Mouse (Mus musculus) myocyte (in vitro differentiated cells): ENCODE measurements around the gene Cnp. TPM values are rescaled to one million over a fixed set of nuclear protein-coding genes. Genes with fewer than 3 reads are reported as not detected.

Source experiments
- H3K27me3 ChIP-seq: one replicate; pipeline ENCODE4 v1.6.1; 2011; ENCODE audit not compliant: control insufficient read depth, insufficient read depth, insufficient read length
- H3K36me3 ChIP-seq: one replicate; pipeline ENCODE4 v1.6.1; 2011; ENCODE audit not compliant: control insufficient read depth, insufficient read depth
- H3K4me2 ChIP-seq: one replicate; pipeline ENCODE4 v1.6.1; 2011; ENCODE audit warnings: low read depth, control low read depth
- H3K4me3 ChIP-seq: one replicate; pipeline ENCODE4 v1.5.1; 2011; ENCODE audit warnings: mild to moderate bottlenecking, control low read depth, moderate library complexity
- H3K79me2 ChIP-seq: one replicate; pipeline ENCODE4 v1.6.1; 2011; ENCODE audit not compliant: control insufficient read depth, insufficient read depth
- H3ac ChIP-seq: one replicate; pipeline ENCODE4 v1.6.1; 2011; ENCODE audit not compliant: control insufficient read depth, insufficient read length
- CEBPB ChIP-seq: IDR thresholded peaks from 2 replicates; pipeline ENCODE4 v1.6.1; 2011; ENCODE audit warnings: mild to moderate bottlenecking, moderate library complexity; ENCODE audit not compliant: poor library complexity, insufficient read depth, severe bottlenecking
- E2F4 ChIP-seq: IDR thresholded peaks from one replicate; pipeline ENCODE4 v1.6.1; 2011; ENCODE audit warnings: mild to moderate bottlenecking, control low read depth, moderate library complexity; ENCODE audit not compliant: insufficient read depth
- MAX ChIP-seq: IDR thresholded peaks from one replicate; pipeline ENCODE4 v1.6.1; 2011; ENCODE audit warnings: low read depth, mild to moderate bottlenecking, control low read depth
- MYOD1 ChIP-seq, 3 experiments: IDR thresholded peaks; one replicate each; pipeline ENCODE4 v1.6.1; 2011; ENCODE audit warnings: control low read depth in 2 of 3, low read depth in 2 of 3, mild to moderate bottlenecking in 2 of 3, moderate library complexity in 1 of 3; ENCODE audit not compliant: insufficient read length in 2 of 3, control insufficient read depth in 1 of 3
- MYOG ChIP-seq, 3 experiments: IDR thresholded peaks; one replicate each; pipeline ENCODE4 v1.6.1; 2011; ENCODE audit warnings: control low read depth in 2 of 3, low read depth in 2 of 3, mild to moderate bottlenecking in 2 of 3; ENCODE audit not compliant: insufficient read length in 2 of 3, control insufficient read depth in 1 of 3, insufficient read depth in 1 of 3
- POLR2A ChIP-seq: IDR thresholded peaks from one replicate; pipeline ENCODE4 v1.6.1; 2011; ENCODE audit warnings: low read depth, mild to moderate bottlenecking, control low read depth, moderate library complexity; ENCODE audit not compliant: insufficient read length
- POLR2AphosphoS2 ChIP-seq: IDR thresholded peaks from one replicate; pipeline ENCODE4 v1.6.1; 2011; ENCODE audit warnings: low read depth, control low read depth; ENCODE audit not compliant: insufficient read length
- REST ChIP-seq: IDR thresholded peaks from one replicate; pipeline ENCODE4 v1.6.1; 2011; ENCODE audit warnings: mild to moderate bottlenecking, control low read depth, moderate library complexity; ENCODE audit not compliant: insufficient read depth, insufficient read length
- SRF ChIP-seq: IDR thresholded peaks from one replicate; pipeline ENCODE4 v1.6.1; 2011; ENCODE audit warnings: low read depth; ENCODE audit not compliant: control insufficient read depth, insufficient read length
- TCF12 ChIP-seq: IDR thresholded peaks from one replicate; pipeline ENCODE4 v1.6.1; 2011; ENCODE audit warnings: mild to moderate bottlenecking, control low read depth; ENCODE audit not compliant: poor library complexity, insufficient read depth, severe bottlenecking
- TCF3 ChIP-seq: IDR thresholded peaks from one replicate; pipeline ENCODE4 v1.6.1; 2011; ENCODE audit warnings: low read depth, control low read depth; ENCODE audit not compliant: insufficient read length
- USF1 ChIP-seq: IDR thresholded peaks from one replicate; pipeline ENCODE4 v1.6.1; 2011; ENCODE audit warnings: low read depth, mild to moderate bottlenecking, control low read depth, moderate library complexity
- polyA plus RNA-seq: library from polyadenylated mRNA; unstranded; fragments of >200 nt; fragmentation: generic; extraction: Trizol; gene quantifications from one replicate; pipeline ENCODE4 v1.2.1, GENCODE M21; 2012; ENCODE audit warnings: missing spikeins

The Cnp gene
- polyA plus RNA-seq, 1 experiment, result 18.5 TPM

DNA sequence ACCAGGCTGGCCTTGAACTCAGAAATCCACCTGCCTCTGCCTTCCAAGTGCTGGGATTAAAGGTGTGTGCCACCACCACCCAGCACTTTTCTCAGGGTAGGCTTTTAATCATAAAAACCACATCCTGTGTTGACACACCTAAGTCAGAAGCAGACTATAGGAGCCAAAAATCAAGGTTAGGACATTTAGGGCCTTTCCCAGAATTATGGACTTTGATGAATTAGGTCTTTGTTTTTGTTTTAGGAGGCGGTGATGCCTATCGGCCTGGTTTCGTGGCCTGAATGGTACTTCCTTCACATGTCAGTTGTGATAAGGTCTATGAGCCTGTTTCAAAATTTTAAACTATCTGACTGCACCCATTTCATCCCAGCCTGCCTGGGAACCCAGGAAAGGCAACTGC lies 516 bp upstream of the Cnp start:
- Histone ChIP-seq H3K4me2 (peak overlapping the region; percentile 66), H3ac (no peak overlapping the region), H3K4me3 (peak overlapping the region; percentile 33), H3K27me3 (no peaks in the 10 kb centered on the region), H3K79me2 (no peaks in the 10 kb centered on the region), H3K36me3 (no peaks in the 10 kb centered on the region)
- TF ChIP-seq MAX (no peak), E2F4 (no peak), TCF3 (no peak), POLR2A (no peak)

DNA sequence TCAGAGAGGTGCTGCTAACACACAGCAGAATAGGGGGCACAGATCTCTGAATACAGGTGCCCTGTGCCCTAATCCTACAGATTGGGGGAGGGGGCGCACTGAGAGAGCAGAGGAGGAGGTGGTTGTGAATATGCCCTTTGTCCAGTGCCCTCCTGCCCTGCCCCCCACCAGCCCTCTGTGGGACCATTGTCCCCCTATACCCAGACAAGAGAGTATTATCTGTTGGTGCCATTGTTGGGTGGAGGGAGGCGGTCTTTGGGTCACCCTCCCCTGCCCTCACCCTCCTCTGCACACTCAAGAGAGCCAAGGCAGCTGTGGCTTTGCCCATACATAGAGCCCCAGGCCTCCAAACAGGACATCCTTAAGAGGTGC lies 766 bp downstream of the Cnp start:
- Histone ChIP-seq H3ac (no peak overlapping the region), H3K4me2 (peak overlapping the region; percentile 66), H3K36me3 (no peaks in the 10 kb centered on the region), H3K4me3 (peak overlapping the region; percentile 33), H3K79me2 (no peaks in the 10 kb centered on the region), H3K27me3 (no peaks in the 10 kb centered on the region)
- TF ChIP-seq POLR2AphosphoS2 (no peak), MYOD1 (IDR thresholded peaks at IDR 0.05; ENCODE audit: control insufficient read depth in 1 of 3, insufficient read length in 2 of 3, low read depth in 2 of 3) (no peak), E2F4 (no peak), SRF (no peak), TCF3 (no peak), CEBPB (no peak), POLR2A (no peak), USF1 (no peak), TCF12 (no peak), MYOG (IDR thresholded peaks at IDR 0.05; ENCODE audit: control insufficient read depth in 1 of 3, insufficient read depth in 1 of 3, insufficient read length in 2 of 3, low read depth in 2 of 3) (no peak), MAX (no peak), REST (no peak)

DNA sequence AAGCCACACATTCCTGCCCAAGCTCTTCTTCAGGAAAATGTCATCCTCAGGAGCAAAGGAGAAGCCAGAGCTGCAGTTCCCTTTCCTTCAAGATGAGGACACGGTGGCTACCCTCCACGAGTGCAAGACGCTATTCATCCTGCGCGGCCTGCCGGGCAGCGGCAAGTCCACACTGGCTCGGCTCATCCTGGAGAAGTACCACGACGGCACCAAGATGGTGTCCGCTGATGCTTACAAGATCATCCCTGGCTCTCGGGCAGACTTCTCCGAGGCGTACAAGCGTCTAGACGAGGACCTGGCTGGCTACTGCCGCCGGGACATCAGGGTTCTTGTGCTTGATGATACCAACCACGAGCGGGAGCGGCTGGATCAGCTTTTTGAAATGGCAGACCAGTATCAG lies 1.6 kb downstream of the Cnp start:
- no peaks in the 10 kb centered on the region for H3K79me2 ChIP-seq
- TF ChIP-seq MAX (no peak), POLR2AphosphoS2 (peak; percentile 45), TCF3 (no peak)
- H3K4me3 ChIP-seq, result no peak overlapping the region
- no peak overlapping the region for H3K4me2 ChIP-seq
- H3K36me3 ChIP-seq, result peaks cover 2% of the 10 kb centered on the region
- no peaks in the 10 kb centered on the region for H3K27me3 ChIP-seq
- H3ac ChIP-seq, result no peak overlapping the region

DNA sequence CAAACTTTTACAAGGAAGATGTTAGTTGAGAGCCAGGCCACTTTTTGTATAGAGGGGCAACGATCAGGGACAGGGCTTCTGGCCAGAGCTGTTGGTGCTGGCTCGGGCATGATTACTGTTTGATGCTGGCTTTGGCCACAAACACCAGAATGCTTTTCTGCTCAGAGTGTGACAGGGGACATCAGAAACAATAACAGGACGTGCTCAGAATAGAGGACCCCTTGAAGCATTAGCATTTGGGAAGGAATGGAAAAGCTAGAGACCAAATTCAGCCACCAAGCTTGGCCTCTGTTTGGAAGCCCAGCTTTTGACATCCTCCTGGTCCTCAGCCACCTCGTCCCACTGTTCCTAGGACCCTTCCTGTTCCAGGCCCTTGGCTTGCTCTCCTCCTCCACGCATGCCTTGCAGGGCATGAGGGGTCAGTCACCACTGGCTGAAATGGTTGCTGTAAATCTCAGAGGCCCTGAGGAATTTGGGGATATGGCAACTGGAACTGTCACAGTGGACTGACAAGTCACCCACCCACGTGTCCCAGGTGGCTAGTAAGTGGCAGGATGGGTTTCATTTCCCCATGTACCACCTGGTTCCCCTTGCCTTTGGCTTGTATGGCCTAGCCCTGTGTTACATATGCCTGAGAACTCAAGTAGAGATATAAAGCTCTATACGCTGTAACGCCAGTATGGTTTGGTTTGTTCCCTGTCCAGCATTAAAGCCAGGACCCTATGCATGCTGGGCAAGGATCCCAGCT lies 3.3 kb downstream of the Cnp start:
- Histone ChIP-seq H3K4me2 (no peak overlapping the region), H3K79me2 (no peaks in the 10 kb centered on the region), H3K4me3 (no peak overlapping the region), H3K36me3 (peaks cover 9% of the 10 kb centered on the region), H3ac (no peak overlapping the region), H3K27me3 (no peaks in the 10 kb centered on the region)
- no peak for TF ChIP-seq TCF3
- TF ChIP-seq POLR2AphosphoS2, result peak; percentile 52

DNA sequence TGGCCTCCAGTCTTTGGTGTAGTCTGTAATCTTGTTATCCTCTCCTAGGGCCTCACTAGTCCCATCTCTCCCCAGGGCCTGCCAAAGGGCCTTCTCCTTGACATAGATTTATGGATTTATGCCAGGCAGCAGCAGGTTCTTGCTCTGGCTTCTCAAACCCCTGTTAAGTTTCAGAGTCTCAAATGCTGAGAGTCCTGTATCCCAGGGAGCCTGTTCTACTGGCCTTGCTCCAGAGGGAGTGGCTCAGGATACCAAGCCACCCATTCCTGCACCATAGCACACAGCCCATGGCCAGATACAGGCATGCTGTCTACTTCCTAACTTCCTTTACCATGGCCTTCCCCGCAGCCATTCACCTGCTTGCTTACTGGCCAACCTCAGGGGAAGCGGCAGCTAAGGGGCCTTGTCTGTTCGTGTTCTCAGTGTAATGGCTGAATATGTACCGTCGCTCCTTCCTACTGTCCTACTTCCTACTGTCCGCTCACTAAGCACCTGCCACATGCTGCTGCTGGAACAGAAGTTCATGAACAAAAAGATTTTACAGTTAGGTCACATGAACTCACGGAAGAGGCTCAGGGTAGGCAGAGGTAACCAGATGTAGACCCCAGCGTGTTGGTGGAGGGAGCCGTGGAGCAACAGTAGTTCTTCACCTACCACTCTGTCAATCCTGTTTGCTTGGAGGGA lies 4.6 kb downstream of the Cnp start:
- H3K4me3 ChIP-seq, result no peak overlapping the region
- H3K4me2 ChIP-seq, result no peak overlapping the region
- peaks cover 21% of the 10 kb centered on the region for H3K36me3 ChIP-seq
- TF ChIP-seq MYOD1 (IDR thresholded peaks at IDR 0.05; ENCODE audit: control insufficient read depth in 1 of 3, insufficient read length in 2 of 3, low read depth in 2 of 3) (no peak), MYOG (IDR thresholded peaks at IDR 0.05; ENCODE audit: control insufficient read depth in 1 of 3, insufficient read depth in 1 of 3, insufficient read length in 2 of 3, low read depth in 2 of 3) (no peak), POLR2AphosphoS2 (no peak), REST (no peak), TCF3 (no peak)
- no peaks in the 10 kb centered on the region for H3K27me3 ChIP-seq
- H3K79me2 ChIP-seq, result no peaks in the 10 kb centered on the region
- no peak overlapping the region for H3ac ChIP-seq

DNA sequence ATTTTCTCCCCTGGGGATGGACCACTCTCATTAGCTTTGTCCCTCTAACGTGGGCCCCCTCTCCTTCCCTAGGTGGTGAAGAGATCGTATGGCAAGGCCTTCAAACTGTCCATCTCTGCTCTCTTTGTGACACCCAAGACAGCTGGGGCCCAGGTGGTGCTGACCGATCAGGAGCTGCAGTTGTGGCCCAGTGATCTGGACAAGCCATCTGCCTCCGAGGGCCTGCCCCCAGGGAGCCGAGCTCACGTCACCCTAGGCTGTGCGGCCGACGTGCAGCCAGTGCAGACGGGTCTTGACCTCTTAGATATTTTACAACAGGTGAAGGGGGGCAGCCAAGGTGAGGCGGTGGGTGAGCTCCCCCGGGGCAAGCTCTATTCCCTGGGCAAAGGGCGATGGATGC lies 5.6 kb downstream of the Cnp start:
- Histone ChIP-seq H3K36me3 (peaks cover 32% of the 10 kb centered on the region), H3K27me3 (no peaks in the 10 kb centered on the region), H3K79me2 (no peaks in the 10 kb centered on the region), H3K4me3 (no peak overlapping the region), H3K4me2 (no peak overlapping the region), H3ac (no peak overlapping the region)
- TF ChIP-seq REST (no peak), POLR2AphosphoS2 (peak; percentile 13)
